Mouse (Mus musculus): ENCODE data around the gene Znhit3. TPM values are rescaled to one million over a fixed set of nuclear protein-coding genes. Genes with fewer than 3 reads are reported as not detected.
A peak's percentile ranks its signal among the peaks of the same experiment; 100 is the strongest.

Znhit3 gene
- polyA plus RNA-seq, 1 experiment from 2014 or later, result 38.6 TPM

- WGBS, result 79% methylated on average over 8 of the region's 8 CpGs
- Histone ChIP-seq H3K4me3 (no peak overlapping the region), H3K4me2 (no peak overlapping the region), H3K27ac (replicated peaks) (no peak overlapping the region), H3K9me3 (no peaks in the 10 kb centered on the region), H3K36me3 (no peaks in the 10 kb centered on the region), H3K4me1 (peaks cover 6% of the 10 kb centered on the region), H3K27me3 (replicated peaks) (no peaks in the 10 kb centered on the region), H3K9ac (no peak overlapping the region)
- ATAC-seq (ENCODE audit: extremely low read depth, insufficient number of reproducible peaks, low FRiP score, low TSS enrichment), result no peak
These were observed 4.8 kb upstream of the Znhit3 start for GRCm38 (mm10) chr11:84920981-84921380.

GRCm38 (mm10) chr11:84919951-84920350 is 3.8 kb upstream of the Znhit3 start:
- Histone ChIP-seq H3K9me3 (no peaks in the 10 kb centered on the region), H3K36me3 (no peaks in the 10 kb centered on the region), H3K27me3 (replicated peaks) (no peaks in the 10 kb centered on the region), H3K9ac (no peak overlapping the region), H3K4me2 (no peak overlapping the region), H3K4me1 (peaks cover 15% of the 10 kb centered on the region), H3K4me3 (no peak overlapping the region), H3K27ac (replicated peaks) (no peak overlapping the region)
- 58% methylated on average over 7 of the region's 7 CpGs for WGBS
- no peak for ATAC-seq (ENCODE audit: extremely low read depth, insufficient number of reproducible peaks, low FRiP score, low TSS enrichment)

GRCm38 (mm10) chr11:84919276-84919675 is 3.1 kb upstream of the Znhit3 start:
- Histone ChIP-seq H3K9me3 (no peaks in the 10 kb centered on the region), H3K4me1 (peaks cover 20% of the 10 kb centered on the region), H3K27me3 (replicated peaks) (no peaks in the 10 kb centered on the region), H3K4me3 (no peak overlapping the region), H3K27ac (replicated peaks) (no peak overlapping the region), H3K36me3 (peaks cover 4% of the 10 kb centered on the region; the same call in 1 of the 2 replicates), H3K4me2 (no peak overlapping the region), H3K9ac (no peak overlapping the region)
- no peak for ATAC-seq (ENCODE audit: extremely low read depth, insufficient number of reproducible peaks, low FRiP score, low TSS enrichment)
- WGBS, result 39% methylated on average over 3 of the region's 3 CpGs

- Histone ChIP-seq H3K27ac (replicated peaks) (no peak overlapping the region), H3K4me3 (0 out of 2 replicates have a peak overlapping the region, but pooled peaks have one; percentile 13), H3K9ac (0 out of 2 replicates have a peak overlapping the region, but pooled peaks have one; percentile 21), H3K36me3 (peaks cover 11% of the 10 kb centered on the region), H3K4me2 (peak overlapping the region; percentile 53), H3K27me3 (replicated peaks) (no peaks in the 10 kb centered on the region), H3K9me3 (no peaks in the 10 kb centered on the region), H3K4me1 (peaks cover 20% of the 10 kb centered on the region)
- ATAC-seq (ENCODE audit: extremely low read depth, insufficient number of reproducible peaks, low FRiP score, low TSS enrichment), result no peak
- 4% methylated on average over 16 of the region's 16 CpGs for WGBS
These were observed 2.3 kb upstream of the Znhit3 start for GRCm38 (mm10) chr11:84918425-84918824.

GRCm38 (mm10) chr11:84916703-84917300 is 636 bp upstream of the Znhit3 start:
- peak overlapping the region; percentile 94 for H3K4me3 ChIP-seq
- peaks cover 20% of the 10 kb centered on the region for H3K4me1 ChIP-seq
- H3K9ac ChIP-seq, result peak overlapping the region; percentile 94
- no peaks in the 10 kb centered on the region for H3K9me3 ChIP-seq
- H3K27me3 ChIP-seq (replicated peaks), result no peaks in the 10 kb centered on the region
- no peak for ATAC-seq (ENCODE audit: extremely low read depth, insufficient number of reproducible peaks, low FRiP score, low TSS enrichment)
- 49% methylated on average over 7 of the region's 7 CpGs for WGBS
- no peak overlapping the region for H3K27ac ChIP-seq (replicated peaks)
- peaks cover 28% of the 10 kb centered on the region for H3K36me3 ChIP-seq
- H3K4me2 ChIP-seq, result peak overlapping the region; percentile 92

GRCm38 (mm10) chr11:84914673-84915072 is 1.5 kb downstream of the Znhit3 start:
- Histone ChIP-seq H3K27ac (replicated peaks) (no peak overlapping the region), H3K4me3 (peak overlapping the region; percentile 94; the same call in 1 of the 2 replicates), H3K9ac (no peak overlapping the region), H3K9me3 (no peaks in the 10 kb centered on the region), H3K36me3 (peaks cover 48% of the 10 kb centered on the region), H3K4me2 (0 out of 2 replicates have a peak overlapping the region, but pooled peaks have one; percentile 92), H3K27me3 (replicated peaks) (no peaks in the 10 kb centered on the region), H3K4me1 (peaks cover 20% of the 10 kb centered on the region)
- WGBS, result 75% methylated on average over 5 of the region's 5 CpGs
- ATAC-seq (ENCODE audit: extremely low read depth, insufficient number of reproducible peaks, low FRiP score, low TSS enrichment), result no peak

- Histone ChIP-seq H3K27me3 (replicated peaks) (no peaks in the 10 kb centered on the region), H3K9me3 (no peaks in the 10 kb centered on the region), H3K27ac (replicated peaks) (no peak overlapping the region), H3K4me1 (peaks cover 10% of the 10 kb centered on the region), H3K4me2 (no peak overlapping the region), H3K9ac (no peak overlapping the region), H3K36me3 (peaks cover 90% of the 10 kb centered on the region), H3K4me3 (no peak overlapping the region)
- 87% methylated on average over 4 of the region's 4 CpGs for WGBS
- no peak for ATAC-seq (ENCODE audit: extremely low read depth, insufficient number of reproducible peaks, low FRiP score, low TSS enrichment)
These were observed 5.8 kb downstream of the Znhit3 start for GRCm38 (mm10) chr11:84910411-84910810.

GRCm38 (mm10) chr11:84908480-84908879 is 7.7 kb downstream of the Znhit3 start:
- no peak overlapping the region for H3K27ac ChIP-seq (replicated peaks)
- H3K4me3 ChIP-seq, result no peak overlapping the region
- WGBS, result 87% methylated on average over 6 of the region's 6 CpGs
- H3K9me3 ChIP-seq, result no peaks in the 10 kb centered on the region
- no peaks in the 10 kb centered on the region for H3K4me1 ChIP-seq
- peaks cover 99% of the 10 kb centered on the region for H3K36me3 ChIP-seq
- no peak overlapping the region for H3K4me2 ChIP-seq
- H3K27me3 ChIP-seq (replicated peaks), result no peaks in the 10 kb centered on the region
- H3K9ac ChIP-seq, result no peak overlapping the region
- no peak for ATAC-seq (ENCODE audit: extremely low read depth, insufficient number of reproducible peaks, low FRiP score, low TSS enrichment)

GRCm38 (mm10) chr11:84907081-84907480 is 9.1 kb downstream of the Znhit3 start:
- Histone ChIP-seq H3K4me3 (no peak overlapping the region), H3K4me2 (no peak overlapping the region), H3K9ac (no peak overlapping the region), H3K27me3 (replicated peaks) (no peaks in the 10 kb centered on the region), H3K27ac (replicated peaks) (no peak overlapping the region), H3K4me1 (no peaks in the 10 kb centered on the region), H3K36me3 (peaks cover 99% of the 10 kb centered on the region), H3K9me3 (no peaks in the 10 kb centered on the region)
- no peak for ATAC-seq (ENCODE audit: extremely low read depth, insufficient number of reproducible peaks, low FRiP score, low TSS enrichment)
- 79% methylated on average over 3 of the region's 3 CpGs for WGBS

- 72% methylated on average over 9 of the region's 9 CpGs for WGBS
- peaks cover 100% of the 10 kb centered on the region for H3K36me3 ChIP-seq
- no peaks in the 10 kb centered on the region for H3K4me1 ChIP-seq
- no peak overlapping the region for H3K4me3 ChIP-seq
- H3K27ac ChIP-seq (replicated peaks), result no peak overlapping the region
- no peak overlapping the region for H3K9ac ChIP-seq
- ATAC-seq (ENCODE audit: extremely low read depth, insufficient number of reproducible peaks, low FRiP score, low TSS enrichment), result no peak
- no peaks in the 10 kb centered on the region for H3K9me3 ChIP-seq
- no peaks in the 10 kb centered on the region for H3K27me3 ChIP-seq (replicated peaks)
- H3K4me2 ChIP-seq, result no peak overlapping the region
These were observed 11.5 kb downstream of the Znhit3 start for GRCm38 (mm10) chr11:84904597-84905144.

GRCm38 (mm10) chr11:84893113-84893512 is 23.1 kb downstream of the Znhit3 start:
- H3K4me2 ChIP-seq, result no peak overlapping the region
- H3K27ac ChIP-seq (replicated peaks), result no peak overlapping the region
- WGBS, result 92% methylated on average over 13 of the region's 15 CpGs
- no peak overlapping the region for H3K4me3 ChIP-seq
- H3K27me3 ChIP-seq (replicated peaks), result no peaks in the 10 kb centered on the region
- H3K36me3 ChIP-seq, result peaks cover 93% of the 10 kb centered on the region
- H3K4me1 ChIP-seq, result no peaks in the 10 kb centered on the region
- no peak for ATAC-seq (ENCODE audit: extremely low read depth, insufficient number of reproducible peaks, low FRiP score, low TSS enrichment)
- H3K9ac ChIP-seq, result no peak overlapping the region
- no peaks in the 10 kb centered on the region for H3K9me3 ChIP-seq

- H3K36me3 ChIP-seq, result peaks cover 93% of the 10 kb centered on the region
- H3K27me3 ChIP-seq (replicated peaks), result no peaks in the 10 kb centered on the region
- 91% methylated on average over 7 of the region's 7 CpGs for WGBS
These were observed 24.5 kb downstream of the Znhit3 start for GRCm38 (mm10) chr11:84891705-84892104.

More at GRCm38 (mm10) chr11:84891705-84892104, 24.5 kb downstream of the Znhit3 start:
- no peak for ATAC-seq (ENCODE audit: extremely low read depth, insufficient number of reproducible peaks, low FRiP score, low TSS enrichment)
- no peak overlapping the region for H3K9ac ChIP-seq
- H3K9me3 ChIP-seq, result no peaks in the 10 kb centered on the region
- H3K4me1 ChIP-seq, result no peaks in the 10 kb centered on the region
- no peak overlapping the region for H3K4me2 ChIP-seq
- H3K4me3 ChIP-seq, result no peak overlapping the region
- H3K27ac ChIP-seq (replicated peaks), result no peak overlapping the region

Measured in heart, embryonic 13.5 days (tissue).